Mouse (Mus musculus): Measurements from ENCODE around the gene Rsbn1.

DNA sequence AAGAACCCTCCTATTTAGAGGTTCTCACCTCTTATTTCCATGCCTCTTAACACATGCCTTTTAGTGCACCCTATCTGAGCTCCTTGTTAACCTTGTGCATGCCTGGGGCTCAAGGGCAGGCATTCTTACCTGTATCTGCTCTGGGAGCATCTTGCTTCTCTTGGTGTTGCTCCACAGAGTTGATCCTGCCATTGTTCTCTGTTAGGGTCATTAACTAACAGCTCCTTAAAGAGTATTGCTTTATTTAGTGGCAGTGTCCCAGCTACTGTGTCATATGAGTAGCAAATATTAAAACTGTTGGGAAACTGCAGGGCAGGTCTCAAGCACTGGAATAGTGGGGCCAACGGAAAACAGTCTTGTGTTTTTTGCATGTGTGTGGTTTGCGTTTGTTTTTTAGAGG, 57.2 kb downstream of the Rsbn1 start:
- TF ChIP-seq GATA1 (IDR thresholded peaks at IDR 0.05; ENCODE audit: borderline replicate concordance, low read length), result no peak
- TF ChIP-seq FLI1 (IDR thresholded peaks at IDR 0.05; ENCODE audit: low read length), result no peak

Data from megakaryocyte, embryonic 14.5 days (primary cell).